Mouse (Mus musculus): Measurements from ENCODE around the gene Cpz.

The Cpz gene

GRCm38 (mm10) chr5:35530442-35530841 lies 4.9 kb upstream of the Cpz start:
- DNase-seq (ENCODE audit: low read depth, low spot score) = peak; percentile 75

GRCm38 (mm10) chr5:35524381-35524780 lies 1.1 kb downstream of the Cpz start:
- no peak for DNase-seq (ENCODE audit: low read depth, low spot score)

- peak; percentile 51 for DNase-seq (ENCODE audit: low read depth, low spot score)
Observed at GRCm38 (mm10) chr5:35523735-35524134, 1.8 kb downstream of the Cpz start.

GRCm38 (mm10) chr5:35516781-35517180 lies 8.7 kb downstream of the Cpz start:
- DNase-seq (ENCODE audit: low read depth, low spot score) = no peak

GRCm38 (mm10) chr5:35510589-35510988 lies 14.9 kb downstream of the Cpz start:
- DNase-seq (ENCODE audit: low read depth, low spot score) = peak; percentile 79

GRCm38 (mm10) chr5:35505016-35505415 lies 20.5 kb downstream of the Cpz start:
- DNase-seq (ENCODE audit: low read depth, low spot score) = no peak

- DNase-seq (ENCODE audit: low read depth, low spot score) = no peak
Observed at GRCm38 (mm10) chr5:35497344-35497743, 28.2 kb downstream of the Cpz start.

- no peak for DNase-seq (ENCODE audit: low read depth, low spot score)
Observed at GRCm38 (mm10) chr5:35495989-35496388, 29.5 kb downstream of the Cpz start.

GRCm38 (mm10) chr5:35494773-35495390 lies 30.6 kb downstream of the Cpz start:
- DNase-seq (ENCODE audit: low read depth, low spot score) = no peak

- no peak for DNase-seq (ENCODE audit: low read depth, low spot score)
Observed at GRCm38 (mm10) chr5:35493770-35494169, 31.7 kb downstream of the Cpz start.

GRCm38 (mm10) chr5:35479521-35479920 lies 46.0 kb downstream of the Cpz start:
- no peak for DNase-seq (ENCODE audit: low read depth, low spot score)

GRCm38 (mm10) chr5:35475236-35475635 lies 50.3 kb downstream of the Cpz start:
- DNase-seq (ENCODE audit: low read depth, low spot score) = peak; percentile 27

GRCm38 (mm10) chr5:35470885-35471528 lies 54.5 kb downstream of the Cpz start:
- DNase-seq (ENCODE audit: low read depth, low spot score) = no peak

GRCm38 (mm10) chr5:35465966-35466635 lies 59.4 kb downstream of the Cpz start:
- no peak for DNase-seq (ENCODE audit: low read depth, low spot score)

GRCm38 (mm10) chr5:35462081-35462480 lies 63.4 kb downstream of the Cpz start:
- no peak for DNase-seq (ENCODE audit: low read depth, low spot score)

GRCm38 (mm10) chr5:35459760-35460159 lies 65.7 kb downstream of the Cpz start:
- peak; percentile 31 for DNase-seq (ENCODE audit: low read depth, low spot score)

GRCm38 (mm10) chr5:35458267-35458666 lies 67.2 kb downstream of the Cpz start:
- DNase-seq (ENCODE audit: low read depth, low spot score) = no peak

- no peak for DNase-seq (ENCODE audit: low read depth, low spot score)
Observed at GRCm38 (mm10) chr5:35457364-35457763, 68.1 kb downstream of the Cpz start.

GRCm38 (mm10) chr5:35454187-35454800 lies 71.2 kb downstream of the Cpz start:
- no peak for DNase-seq (ENCODE audit: low read depth, low spot score)

Measured in ES-CJ7 (cell line).